Mouse (Mus musculus): ENCODE data around the gene Krtap4-7.
"Not testable (repeated sequence)": the region's sequence is repeated elsewhere in the genome, so short reads cannot be mapped to it uniquely, and the experiment has no call there.

Krtap4-7 gene

GRCm38 (mm10) chr11:99643635-99644139 is at the start of gene Krtap4-7:
Gene Krtap4-7, minus strand, starts transcription at chr11:99644089.
- not testable (repeated sequence) for DNase-seq (ENCODE audit: low read depth, low spot score)

- no peak for DNase-seq (ENCODE audit: low read depth, low spot score)
Observed at GRCm38 (mm10) chr11:99690463-99690862, 46.6 kb upstream of the Krtap4-7 start, which contains the start of gene Gm14190. Gene Gm14190, minus strand, starts transcription at chr11:99690740.

- not testable (repeated sequence) for DNase-seq (ENCODE audit: low read depth, low spot score)
Observed at GRCm38 (mm10) chr11:99685235-99685634, 41.3 kb upstream of the Krtap4-7 start.

- DNase-seq (ENCODE audit: low read depth, low spot score) = no peak
Observed at GRCm38 (mm10) chr11:99683481-99683880, 39.6 kb upstream of the Krtap4-7 start.

- DNase-seq (ENCODE audit: low read depth, low spot score) = no peak
Observed at GRCm38 (mm10) chr11:99665860-99666259, 22.0 kb upstream of the Krtap4-7 start, which contains the start of gene Krtap4-6. Gene Krtap4-6, minus strand, starts transcription at chr11:99665960.

GRCm38 (mm10) chr11:99662802-99663201 is 18.9 kb upstream of the Krtap4-7 start:
- no peak for DNase-seq (ENCODE audit: low read depth, low spot score)

GRCm38 (mm10) chr11:99659256-99659655 is 15.4 kb upstream of the Krtap4-7 start:
- DNase-seq (ENCODE audit: low read depth, low spot score) = no peak

GRCm38 (mm10) chr11:99658467-99659010 is 14.7 kb upstream of the Krtap4-7 start, which contains the start of gene Gm11563:
Gene Gm11563, minus strand, starts transcription at chr11:99658960.
- not testable (repeated sequence) for DNase-seq (ENCODE audit: low read depth, low spot score)

- DNase-seq (ENCODE audit: low read depth, low spot score) = no peak
Observed at GRCm38 (mm10) chr11:99657051-99657450, 13.2 kb upstream of the Krtap4-7 start.

GRCm38 (mm10) chr11:99650136-99650535 is 6.2 kb upstream of the Krtap4-7 start, which contains the start of gene Gm11555:
Gene Gm11555, minus strand, starts transcription at chr11:99650236.
- DNase-seq (ENCODE audit: low read depth, low spot score) = no peak

- DNase-seq (ENCODE audit: low read depth, low spot score) = peak; percentile 22
Observed at GRCm38 (mm10) chr11:99646444-99646843, 2.6 kb upstream of the Krtap4-7 start.

GRCm38 (mm10) chr11:99644351-99644750 is 462 bp upstream of the Krtap4-7 start:
- no peak for DNase-seq (ENCODE audit: low read depth, low spot score)

GRCm38 (mm10) chr11:99640926-99641325 is 3.0 kb downstream of the Krtap4-7 start:
- DNase-seq (ENCODE audit: low read depth, low spot score) = no peak

- DNase-seq (ENCODE audit: low read depth, low spot score) = peak; percentile 53
Observed at GRCm38 (mm10) chr11:99637086-99637485, 6.8 kb downstream of the Krtap4-7 start.

- DNase-seq (ENCODE audit: low read depth, low spot score) = no peak
Observed at GRCm38 (mm10) chr11:99634653-99635134, 9.2 kb downstream of the Krtap4-7 start, which contains the start of gene Krtap4-2. Gene Krtap4-2, minus strand, starts transcription at chr11:99635084.

GRCm38 (mm10) chr11:99633293-99633692 is 10.6 kb downstream of the Krtap4-7 start:
- peak; percentile 68 for DNase-seq (ENCODE audit: low read depth, low spot score)

GRCm38 (mm10) chr11:99630890-99631289 is 13.0 kb downstream of the Krtap4-7 start:
- DNase-seq (ENCODE audit: low read depth, low spot score) = no peak

- no peak for DNase-seq (ENCODE audit: low read depth, low spot score)
Observed at GRCm38 (mm10) chr11:99628138-99628537, 15.8 kb downstream of the Krtap4-7 start, which contains the start of gene Krtap4-1. Gene Krtap4-1, minus strand, starts transcription at chr11:99628238.

- DNase-seq (ENCODE audit: low read depth, low spot score) = no peak
Observed at GRCm38 (mm10) chr11:99620335-99620734, 23.6 kb downstream of the Krtap4-7 start, which contains the start of gene Gm11562. Gene Gm11562, minus strand, starts transcription at chr11:99620435.

GRCm38 (mm10) chr11:99614796-99615363 is 29.0 kb downstream of the Krtap4-7 start, which contains the start of gene Krtap2-4:
Gene Krtap2-4, minus strand, starts transcription at chr11:99614846.
- DNase-seq (ENCODE audit: low read depth, low spot score) = no peak

GRCm38 (mm10) chr11:99610089-99610488 is 33.8 kb downstream of the Krtap4-7 start, which contains the start of gene Gm11937:
Gene Gm11937, minus strand, starts transcription at chr11:99610189.
- not testable (repeated sequence) for DNase-seq (ENCODE audit: low read depth, low spot score)

- DNase-seq (ENCODE audit: low read depth, low spot score) = peak; percentile 61
Observed at GRCm38 (mm10) chr11:99609126-99609525, 34.8 kb downstream of the Krtap4-7 start.

Measured in telencephalon, adult 2 months (tissue).